Mouse (Mus musculus) hindbrain, postnatal 0 days (tissue): ENCODE measurements around the gene Carmil3. TPM values are rescaled to one million over a fixed set of nuclear protein-coding genes. Genes with fewer than 3 reads are reported as not detected.

Experiments used
- ATAC-seq: fragments of 200-750 bp; cut with Nextera tagmentation; 2 replicates; pipeline ENCODE4 v1.8.0; 2017; ENCODE audit warnings: mild to moderate bottlenecking, moderate TSS enrichment, moderate library complexity
- DNase-seq: peaks from one replicate; pipeline ENCODE4 v3.0.0-alpha.2; 2015; ENCODE audit warnings: low spot score
- H3K27ac ChIP-seq: fragments of 300-500 bp; sonication (generic); 2 replicates; pipeline ENCODE4 v1.5.1; 2014; ENCODE audit warnings: mild to moderate bottlenecking
- H3K27me3 ChIP-seq: fragments of 300-500 bp; sonication (generic); 2 replicates; pipeline ENCODE4 v1.6.1; 2014; ENCODE audit warnings: low read length, mixed read lengths; ENCODE audit not compliant: insufficient read depth
- H3K36me3 ChIP-seq: fragments of 300-500 bp; sonication (generic); 2 replicates; pipeline ENCODE4 v1.6.1; 2014; ENCODE audit warnings: low read length, mixed read lengths; ENCODE audit not compliant: insufficient read depth
- H3K4me1 ChIP-seq: fragments of 300-500 bp; sonication (generic); 2 replicates; pipeline ENCODE4 v1.6.1; 2014; ENCODE audit warnings: antibody characterized with exemption, low read length, mixed read lengths; ENCODE audit not compliant: insufficient read depth
- H3K4me2 ChIP-seq: fragments of 300-500 bp; sonication (generic); 2 replicates; pipeline ENCODE4 v1.6.1; 2014; ENCODE audit warnings: low read depth, mild to moderate bottlenecking, low read length, moderate library complexity, mixed read lengths
- H3K4me3 ChIP-seq: fragments of 300-500 bp; sonication (generic); 2 replicates; pipeline ENCODE4 v1.5.1; 2014; ENCODE audit warnings: low read length
- H3K9ac ChIP-seq: fragments of 300-500 bp; sonication (generic); replicated peaks from 2 replicates; pipeline ENCODE4 v1.6.1; 2014; ENCODE audit warnings: mild to moderate bottlenecking, low read length, moderate library complexity, mixed read lengths
- H3K9me3 ChIP-seq: fragments of 300-500 bp; sonication (generic); 2 replicates; pipeline ENCODE4 v1.6.1; 2016; ENCODE audit warnings: low read length, mixed read lengths
- CTCF ChIP-seq: IDR thresholded peaks from 2 replicates; pipeline ENCODE4 v1.5.1; 2016; ENCODE audit warnings: antibody characterized with exemption, control low read depth, low read depth
- WGBS: fragments of 180-500 bp; shearing (Covaris S2); extraction: QIAGEN DNeasy Blood & Tissue Kit; methylation state at CpG from one replicate; pipeline ENCODE4 v1.1.7; 2014; 5-methylcytosine and 5-hydroxymethylcytosine counted together
- polyA plus RNA-seq: library from polyadenylated mRNA; unstranded; fragments of >200 nt; fragmentation: Nextera tagmentation; extraction: Ambion mirVana; gene quantifications from 2 replicates; pipeline ENCODE4 v1.2.1, GENCODE M21; 2015
- total RNA-seq: library from RNA; depleted of rRNA; stranded (reverse); fragments of >200 nt; gene quantifications from 2 replicates; pipeline ENCODE4 v1.2.3, GENCODE M21; 2014; rRNA removed

The Carmil3 gene
- total and polyA plus RNA-seq, 2 experiments from 2014 or later, result 23.8 to 120 TPM

DNA sequence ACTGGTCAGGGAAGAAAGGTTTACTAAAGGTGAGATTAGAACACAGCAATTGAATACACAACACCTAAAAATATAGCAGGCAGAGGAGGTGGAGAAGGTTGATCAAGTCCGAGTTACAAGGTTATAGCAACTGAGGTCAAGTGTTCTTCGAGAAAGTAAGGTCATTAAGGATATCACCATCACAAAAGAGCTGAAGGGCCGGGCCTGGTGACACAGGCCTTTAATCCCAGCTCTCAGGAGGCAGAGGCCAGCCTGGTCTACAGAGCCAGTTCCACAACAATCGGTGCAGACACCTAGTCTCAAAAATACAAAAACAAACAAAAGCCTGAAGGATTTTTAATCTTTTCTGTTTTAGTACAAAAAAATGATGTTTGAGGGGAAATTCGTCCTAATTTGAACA lies 60.9 kb downstream of the Carmil3 start:
- WGBS, result 71% methylated on average over 5 of the region's 5 CpGs
- no peak for TF ChIP-seq CTCF
- Histone ChIP-seq H3K4me3 (no peak overlapping the region), H3K9ac (no peak overlapping the region), H3K27me3 (no peaks in the 10 kb centered on the region), H3K9me3 (no peaks in the 10 kb centered on the region), H3K36me3 (peaks cover 16% of the 10 kb centered on the region), H3K4me2 (no peak overlapping the region), H3K27ac (no peak overlapping the region), H3K4me1 (no peaks in the 10 kb centered on the region)
- ATAC-seq, result no peak
- DNase-seq, result no peak

DNA sequence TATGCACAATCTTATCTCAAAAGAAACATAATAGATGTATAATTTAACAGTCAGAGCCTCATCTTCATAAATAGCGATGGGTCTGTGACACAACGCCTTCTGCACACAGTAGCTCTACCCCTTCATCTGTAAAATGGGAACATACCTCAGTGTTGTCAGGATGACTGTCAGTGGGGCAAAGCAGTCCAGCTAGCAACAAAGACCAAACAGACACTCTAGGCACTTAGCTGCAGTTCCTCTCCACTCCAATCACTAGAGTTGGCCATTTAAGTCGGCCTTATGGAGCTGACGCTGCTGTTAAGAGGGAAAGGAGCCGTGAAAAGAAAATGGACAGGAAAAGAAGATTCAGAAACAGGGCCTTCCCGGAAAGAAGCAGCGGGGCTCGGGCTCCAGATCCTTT lies 61.3 kb downstream of the Carmil3 start:
- DNase-seq (no peak), ATAC-seq (no peak)
- Histone ChIP-seq H3K4me3 (no peak overlapping the region), H3K9ac (no peak overlapping the region), H3K27me3 (no peaks in the 10 kb centered on the region), H3K27ac (no peak overlapping the region), H3K4me1 (no peaks in the 10 kb centered on the region), H3K9me3 (no peaks in the 10 kb centered on the region), H3K36me3 (peaks cover 16% of the 10 kb centered on the region), H3K4me2 (no peak overlapping the region)
- no peak for TF ChIP-seq CTCF
- WGBS, result 91% methylated on average over 8 of the region's 8 CpGs

DNA sequence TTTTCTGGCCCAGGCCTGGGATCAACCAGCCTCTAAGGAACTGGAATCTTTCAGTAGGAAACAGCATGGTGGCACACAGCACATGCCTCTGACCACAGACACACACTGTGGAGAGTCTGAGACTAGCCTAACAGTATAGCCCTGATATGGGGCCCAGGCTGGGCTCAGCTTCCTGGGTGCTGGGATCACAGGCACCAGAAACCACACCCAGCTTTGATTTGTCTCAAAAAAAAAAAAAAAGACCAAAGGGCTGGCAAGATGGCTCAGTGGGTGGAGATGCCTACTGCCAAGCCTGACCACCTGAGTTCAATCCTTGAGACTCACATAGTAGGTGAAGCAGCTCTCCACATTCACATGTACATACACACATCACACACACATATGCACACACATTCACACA lies 64.2 kb downstream of the Carmil3 start:
- H3K9ac ChIP-seq, result no peak overlapping the region
- no peaks in the 10 kb centered on the region for H3K36me3 ChIP-seq
- H3K27me3 ChIP-seq, result no peaks in the 10 kb centered on the region
- no peak for DNase-seq
- no peaks in the 10 kb centered on the region for H3K9me3 ChIP-seq
- no peak overlapping the region for H3K4me2 ChIP-seq
- no peak for TF ChIP-seq CTCF
- no peaks in the 10 kb centered on the region for H3K4me1 ChIP-seq
- no peak for ATAC-seq
- no peak overlapping the region for H3K4me3 ChIP-seq
- no peak overlapping the region for H3K27ac ChIP-seq

DNA sequence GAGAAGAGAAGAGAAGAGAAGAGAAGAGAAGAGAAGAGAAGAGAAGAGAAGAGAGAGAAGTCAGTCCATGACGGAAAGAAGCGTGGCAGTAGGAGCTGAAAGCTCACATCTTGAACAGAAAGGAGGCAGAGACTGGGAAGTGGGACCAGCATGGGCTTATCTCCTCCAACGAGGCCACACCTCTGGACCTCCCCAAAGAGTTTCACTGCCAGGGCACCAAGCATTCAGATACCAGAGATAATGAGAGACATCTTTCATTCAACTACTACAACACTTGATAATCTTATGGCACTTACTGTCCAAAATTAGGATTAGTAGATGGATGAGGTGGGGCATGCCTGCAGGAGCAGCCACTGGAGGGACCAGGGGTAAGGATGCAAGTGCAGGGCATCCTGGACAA lies 65.3 kb downstream of the Carmil3 start:
- no peak overlapping the region for H3K27ac ChIP-seq
- H3K4me2 ChIP-seq, result no peak overlapping the region
- no peaks in the 10 kb centered on the region for H3K27me3 ChIP-seq
- H3K9ac ChIP-seq, result no peak overlapping the region
- DNase-seq (no peak), ATAC-seq (no peak)
- H3K4me3 ChIP-seq, result no peak overlapping the region
- no peaks in the 10 kb centered on the region for H3K36me3 ChIP-seq
- H3K9me3 ChIP-seq, result no peaks in the 10 kb centered on the region
- no peaks in the 10 kb centered on the region for H3K4me1 ChIP-seq
- 84% methylated on average over 3 of the region's 3 CpGs for WGBS
- no peak for TF ChIP-seq CTCF

DNA sequence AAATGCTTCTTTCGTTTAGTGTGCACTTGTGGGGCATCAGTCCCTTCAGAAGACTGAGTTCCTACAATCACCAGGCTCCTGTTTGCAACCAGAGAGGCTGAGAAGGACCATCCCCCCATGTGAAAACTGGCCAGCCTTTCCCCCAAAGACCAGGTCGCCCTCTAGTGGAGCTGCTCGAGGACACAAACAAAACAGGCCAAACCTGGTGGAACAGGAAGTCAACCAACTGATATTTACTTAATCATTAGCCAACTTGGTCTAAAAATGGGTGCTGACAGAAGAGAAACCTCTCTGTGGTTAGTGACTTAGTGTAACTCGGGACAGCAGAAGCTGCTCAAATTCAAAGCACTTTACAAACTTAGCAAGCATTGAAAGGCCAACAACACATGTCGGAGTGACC lies 66.6 kb downstream of the Carmil3 start:
- no peak overlapping the region for H3K4me2 ChIP-seq
- H3K4me3 ChIP-seq, result no peak overlapping the region
- H3K9ac ChIP-seq, result no peak overlapping the region
- H3K9me3 ChIP-seq, result no peaks in the 10 kb centered on the region
- peak; percentile 87 for TF ChIP-seq CTCF
- H3K4me1 ChIP-seq, result peaks cover 11% of the 10 kb centered on the region
- H3K27me3 ChIP-seq, result no peaks in the 10 kb centered on the region
- WGBS, result 31% methylated on average over 5 of the region's 5 CpGs
- no peaks in the 10 kb centered on the region for H3K36me3 ChIP-seq
- peak; percentile 83 for DNase-seq
- no peak overlapping the region for H3K27ac ChIP-seq
- ATAC-seq, result no peak

DNA sequence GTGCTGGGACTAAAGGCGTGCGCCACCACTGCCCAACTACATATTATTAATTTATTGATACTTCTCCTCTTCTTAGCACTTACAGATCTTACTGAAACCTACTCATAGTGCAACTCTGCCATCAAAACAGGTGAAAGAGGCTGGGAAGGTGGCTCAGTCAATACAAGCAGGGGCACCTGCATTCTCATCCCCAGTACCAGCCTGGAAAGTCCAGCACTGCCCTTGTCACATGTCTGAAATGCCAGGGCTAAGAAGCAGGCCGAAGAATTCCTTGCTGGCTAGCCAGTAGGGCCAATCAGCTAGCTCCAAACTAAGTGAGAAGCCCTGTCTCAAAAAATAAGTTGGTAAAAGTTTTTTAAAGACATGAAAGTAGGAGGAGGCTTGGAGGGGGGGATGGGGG lies 67.1 kb downstream of the Carmil3 start:
- H3K9ac ChIP-seq, result no peak overlapping the region
- ATAC-seq, result no peak
- no peak overlapping the region for H3K4me2 ChIP-seq
- TF ChIP-seq CTCF, result no peak
- no peaks in the 10 kb centered on the region for H3K27me3 ChIP-seq
- no peaks in the 10 kb centered on the region for H3K36me3 ChIP-seq
- no peaks in the 10 kb centered on the region for H3K9me3 ChIP-seq
- H3K4me3 ChIP-seq, result no peak overlapping the region
- no peak for DNase-seq
- 91% methylated on average over 3 of the region's 3 CpGs for WGBS
- H3K27ac ChIP-seq, result no peak overlapping the region
- peaks cover 15% of the 10 kb centered on the region for H3K4me1 ChIP-seq

Other genes with a start within 250 kb of the Carmil3 start
- 15.8 and 18.4 TPM in 2 replicates for gene Dhrs4, start 11.9 kb upstream of the Carmil3 start, total RNA-seq
- 28.1 and 29.6 TPM in 2 replicates for gene Dhrs4, start 11.9 kb upstream of the Carmil3 start, polyA plus RNA-seq
- 8.3 and 19.7 TPM in 2 replicates for gene Cpne6, start 19.8 kb downstream of the Carmil3 start, total RNA-seq
- 25.3 and 28.0 TPM in 2 replicates for gene Cpne6, start 19.8 kb downstream of the Carmil3 start, polyA plus RNA-seq
- gene Nrl, start 34.3 kb downstream of the Carmil3 start, total RNA-seq, result 4.4 and 7.1 TPM in 2 replicates
- 0.23 and 0.33 TPM in 2 replicates for gene Nrl, start 34.3 kb downstream of the Carmil3 start, polyA plus RNA-seq
- 30.5 and 32.0 TPM in 2 replicates for gene Pck2, start 49.6 kb downstream of the Carmil3 start, total RNA-seq
- gene Pck2, start 49.6 kb downstream of the Carmil3 start, polyA plus RNA-seq, result 19.9 and 22.5 TPM in 2 replicates
- 97.9 and 118 TPM in 2 replicates for gene Dcaf11, start 69.4 kb downstream of the Carmil3 start, total RNA-seq
- gene Dcaf11, start 69.4 kb downstream of the Carmil3 start, polyA plus RNA-seq, result 94.1 and 102 TPM in 2 replicates
- not detected in 2 replicates for gene A730061H03Rik, start 69.8 kb downstream of the Carmil3 start, total RNA-seq
- 0.55 TPM in 1 of 2 replicates, not detected in the other for gene A730061H03Rik, start 69.8 kb downstream of the Carmil3 start, polyA plus RNA-seq
- gene Fitm1, start 85.0 kb downstream of the Carmil3 start, total RNA-seq, result 2.9 TPM in 1 of 2 replicates, not detected in the other
- gene Fitm1, start 85.0 kb downstream of the Carmil3 start, polyA plus RNA-seq, result 0.25 TPM in 1 of 2 replicates, not detected in the other
- gene Psme1, start 87.5 kb downstream of the Carmil3 start, total RNA-seq, result 86.5 and 128 TPM in 2 replicates
- gene Psme1, start 87.5 kb downstream of the Carmil3 start, polyA plus RNA-seq, result 226 and 244 TPM in 2 replicates
- gene Emc9, start 94.7 kb downstream of the Carmil3 start, total RNA-seq, result 26.6 and 51.6 TPM in 2 replicates
- 79.0 and 82.2 TPM in 2 replicates for gene Emc9, start 94.7 kb downstream of the Carmil3 start, polyA plus RNA-seq
- 51.9 and 57.6 TPM in 2 replicates for gene Psme2, start 100.5 kb downstream of the Carmil3 start, total RNA-seq
- 163 and 208 TPM in 2 replicates for gene Psme2, start 100.5 kb downstream of the Carmil3 start, polyA plus RNA-seq
- gene Rnf31, start 101.1 kb downstream of the Carmil3 start, total RNA-seq, result 23.6 and 25.5 TPM in 2 replicates
- 21.0 and 21.2 TPM in 2 replicates for gene Rnf31, start 101.1 kb downstream of the Carmil3 start, polyA plus RNA-seq
- 14.8 and 18.4 TPM in 2 replicates for gene Irf9, start 112.9 kb downstream of the Carmil3 start, total RNA-seq
- gene Irf9, start 112.9 kb downstream of the Carmil3 start, polyA plus RNA-seq, result 7.3 and 10.1 TPM in 2 replicates
- 11.6 and 12.8 TPM in 2 replicates for gene Rec8, start 127.4 kb downstream of the Carmil3 start, total RNA-seq
- 12.2 and 14.1 TPM in 2 replicates for gene Rec8, start 127.4 kb downstream of the Carmil3 start, polyA plus RNA-seq
- 120 and 132 TPM in 2 replicates for gene Ipo4, start 145.3 kb downstream of the Carmil3 start, total RNA-seq
- gene Ipo4, start 145.3 kb downstream of the Carmil3 start, polyA plus RNA-seq, result 92.5 and 106 TPM in 2 replicates
- gene Gm49378, start 147.2 kb downstream of the Carmil3 start, total RNA-seq, result 2.8 and 7.9 TPM in 2 replicates
- gene Gm49378, start 147.2 kb downstream of the Carmil3 start, polyA plus RNA-seq, result 1.0 and 1.4 TPM in 2 replicates
- gene Tm9sf1, start 153.2 kb downstream of the Carmil3 start, total RNA-seq, result 55.3 and 59.3 TPM in 2 replicates
- gene Tm9sf1, start 153.2 kb downstream of the Carmil3 start, polyA plus RNA-seq, result 59.7 and 62.8 TPM in 2 replicates
- gene Tssk4, start 159.5 kb downstream of the Carmil3 start, total RNA-seq, result 0.32 and 1.3 TPM in 2 replicates
- gene Tssk4, start 159.5 kb downstream of the Carmil3 start, polyA plus RNA-seq, result 0.24 and 0.28 TPM in 2 replicates
- 40.6 and 45.1 TPM in 2 replicates for gene Mdp1, start 169.9 kb downstream of the Carmil3 start, total RNA-seq
- gene Mdp1, start 169.9 kb downstream of the Carmil3 start, polyA plus RNA-seq, result 70.6 and 70.8 TPM in 2 replicates
- gene Gmpr2, start 181.3 kb downstream of the Carmil3 start, total RNA-seq, result 17.5 and 24.3 TPM in 2 replicates
- 36.9 and 37.6 TPM in 2 replicates for gene Gmpr2, start 181.3 kb downstream of the Carmil3 start, polyA plus RNA-seq
- 128 and 143 TPM in 2 replicates for gene Nedd8, start 181.5 kb downstream of the Carmil3 start, total RNA-seq
- 629 TPM in 2 replicates for gene Nedd8, start 181.5 kb downstream of the Carmil3 start, polyA plus RNA-seq
- 18.7 and 21.9 TPM in 2 replicates for gene Tinf2, start 191.2 kb downstream of the Carmil3 start, total RNA-seq
- gene Tinf2, start 191.2 kb downstream of the Carmil3 start, polyA plus RNA-seq, result 23.8 and 27.3 TPM in 2 replicates
- 0.10 and 0.11 TPM in 2 replicates for gene Tgm1, start 223.3 kb downstream of the Carmil3 start, total RNA-seq
- 0.06 and 0.16 TPM in 2 replicates for gene Tgm1, start 223.3 kb downstream of the Carmil3 start, polyA plus RNA-seq
- 78.7 and 83.8 TPM in 2 replicates for gene Rabggta, start 231.6 kb downstream of the Carmil3 start, total RNA-seq
- 50.4 and 51.9 TPM in 2 replicates for gene Rabggta, start 231.6 kb downstream of the Carmil3 start, polyA plus RNA-seq